Mouse (Mus musculus): ENCODE data around the gene Slc9a5.

GRCm38 (mm10) chr8:105393089-105393787 is 44.6 kb downstream of the Slc9a5 start:
- TF ChIP-seq CTCF (IDR thresholded peaks at IDR 0.05; ENCODE audit: low read depth, low read length) (no peak), GATA1 (IDR thresholded peaks at IDR 0.05; ENCODE audit: borderline replicate concordance, low read length) (no peak), GATA2 (IDR thresholded peaks at IDR 0.05; ENCODE audit: borderline replicate concordance, low read depth, low read length) (no peak), TAL1 (conservative IDR thresholded peaks at IDR 0.05; ENCODE audit: low read depth, low read length) (no peak)

All from G1E (cell line).